Mouse (Mus musculus) bone marrow, adult 2 months (tissue): Measurements from ENCODE around the gene Arfgef3.

Source experiments
- CTCF ChIP-seq: fragments of 200-500 bp; IDR thresholded peaks from 2 replicates; pipeline ENCODE4 v1.5.1; 2011; ENCODE audit warnings: low read length, control low read depth; ENCODE audit not compliant: control insufficient read depth, insufficient read depth
- POLR2A ChIP-seq: fragments of 200-500 bp; IDR thresholded peaks from 2 replicates; pipeline ENCODE4 v1.6.1; 2011; ENCODE audit warnings: low read depth, mild to moderate bottlenecking, control low read depth, low read length, borderline replicate concordance; ENCODE audit not compliant: control insufficient read depth

GRCm38 (mm10) chr10:18710949-18711348, 32.8 kb downstream of the Arfgef3 start:
- TF ChIP-seq CTCF: no peak
- no peak for TF ChIP-seq POLR2A
